Mouse (Mus musculus) gonadal fat pad, adult 2 months (tissue): ENCODE results near the gene Fkbp9. TPM values are rescaled to one million over a fixed set of nuclear protein-coding genes. Genes with fewer than 3 reads are reported as not detected.
"Not testable (repeated sequence)": the region's sequence is repeated elsewhere in the genome, so short reads cannot be mapped to it uniquely, and the experiment has no call there.

ENCODE experiments used
- DNase-seq: peaks from one replicate; pipeline ENCODE4 v3.0.0-alpha.2; 2012; ENCODE audit warnings: low read depth
- polyA plus RNA-seq: library from polyadenylated mRNA; depleted of rRNA; stranded (reverse); fragments of >200 nt; gene quantifications from 2 replicates; pipeline ENCODE4 v1.2.3, GENCODE M21; 2012

Fkbp9 gene
- polyA plus RNA-seq, 1 experiment = 102 TPM

GRCm38 (mm10) chr6:56837621-56838020 lies 5.8 kb downstream of the Fkbp9 start:
- no peak for DNase-seq

GRCm38 (mm10) chr6:56843229-56843628 lies 11.4 kb downstream of the Fkbp9 start:
- DNase-seq = no peak

- DNase-seq = no peak
Measured at GRCm38 (mm10) chr6:56844365-56844764, 12.5 kb downstream of the Fkbp9 start.

GRCm38 (mm10) chr6:56848974-56849373 lies 17.1 kb downstream of the Fkbp9 start:
- no peak for DNase-seq

GRCm38 (mm10) chr6:56850315-56850714 lies 18.5 kb downstream of the Fkbp9 start:
- no peak for DNase-seq

GRCm38 (mm10) chr6:56854803-56855202 lies 22.9 kb downstream of the Fkbp9 start:
- DNase-seq = no peak

- peak; percentile 94 for DNase-seq
Measured at GRCm38 (mm10) chr6:56856748-56857147, 24.9 kb downstream of the Fkbp9 start.

GRCm38 (mm10) chr6:56860205-56860848 lies 28.5 kb downstream of the Fkbp9 start:
- DNase-seq = no peak

GRCm38 (mm10) chr6:56866899-56867298 lies 35.0 kb downstream of the Fkbp9 start:
- DNase-seq = not testable (repeated sequence)

GRCm38 (mm10) chr6:56868565-56868964 lies 36.7 kb downstream of the Fkbp9 start:
- DNase-seq = no peak

- no peak for DNase-seq
Measured at GRCm38 (mm10) chr6:56870027-56870426, 38.2 kb downstream of the Fkbp9 start.

- DNase-seq = no peak
Measured at GRCm38 (mm10) chr6:56876870-56877269, 45.0 kb downstream of the Fkbp9 start.

- no peak for DNase-seq
Measured at GRCm38 (mm10) chr6:56877985-56878384, 46.1 kb downstream of the Fkbp9 start.

GRCm38 (mm10) chr6:56879352-56879955 lies 47.6 kb downstream of the Fkbp9 start:
- no peak for DNase-seq

- no peak for DNase-seq
Measured at GRCm38 (mm10) chr6:56888561-56888960, 56.7 kb downstream of the Fkbp9 start.

GRCm38 (mm10) chr6:56890762-56891161 lies 58.9 kb downstream of the Fkbp9 start:
- DNase-seq = no peak

- no peak for DNase-seq
Measured at GRCm38 (mm10) chr6:56899601-56900000, 67.7 kb downstream of the Fkbp9 start.

GRCm38 (mm10) chr6:56901336-56901735 lies 69.5 kb downstream of the Fkbp9 start:
- no peak for DNase-seq

GRCm38 (mm10) chr6:56901824-56902386 lies 70.0 kb downstream of the Fkbp9 start:
- DNase-seq = no peak

- no peak for DNase-seq
Measured at GRCm38 (mm10) chr6:56902606-56903520, 71.0 kb downstream of the Fkbp9 start.

- DNase-seq = no peak
Measured at GRCm38 (mm10) chr6:56903831-56904230, 72.0 kb downstream of the Fkbp9 start.

GRCm38 (mm10) chr6:56904330-56904729 lies 72.5 kb downstream of the Fkbp9 start:
- DNase-seq = no peak
